Mouse (Mus musculus): ENCODE results near the gene Fam155a.

GRCm38 (mm10) chr8:9569516-9570170 is 201.3 kb downstream of the Fam155a start:
- TF ChIP-seq CTCF (IDR thresholded peaks at IDR 0.05; ENCODE audit: low read depth) (no peak), EP300 (IDR thresholded peaks at IDR 0.05; ENCODE audit: low read depth) (no peak)
